Mouse (Mus musculus) kidney, postnatal 0 days (tissue): ENCODE measurements around the gene Cyp2c23. TPM values are rescaled to one million over a fixed set of nuclear protein-coding genes. Genes with fewer than 3 reads are reported as not detected.

Experiments used
- ATAC-seq: fragments of 200-750 bp; cut with Nextera tagmentation; replicated peaks from 2 replicates; pipeline ENCODE4 v1.8.0; 2017; ENCODE audit warnings: low read depth, moderate number of reproducible peaks, moderate TSS enrichment, moderate library complexity; ENCODE audit not compliant: low FRiP score
- DNase-seq: peaks from one replicate; pipeline ENCODE4 v3.0.0-alpha.2; 2016; ENCODE audit warnings: low spot score
- H3K27ac ChIP-seq: fragments of 300-500 bp; sonication (generic); 2 replicates; pipeline ENCODE4 v1.5.1; 2014; ENCODE audit warnings: mild to moderate bottlenecking
- H3K27me3 ChIP-seq: fragments of 300-500 bp; sonication (generic); 2 replicates; pipeline ENCODE4 v1.6.1; 2014; ENCODE audit warnings: low read length, mixed read lengths; ENCODE audit not compliant: insufficient read depth
- H3K36me3 ChIP-seq: fragments of 300-500 bp; sonication (generic); 2 replicates; pipeline ENCODE4 v1.6.1; 2014; ENCODE audit warnings: low read length, mixed read lengths; ENCODE audit not compliant: insufficient read depth
- H3K4me1 ChIP-seq: fragments of 300-500 bp; sonication (generic); replicated peaks from 2 replicates; pipeline ENCODE4 v1.6.1; 2014; ENCODE audit warnings: antibody characterized with exemption, low read length, mixed read lengths; ENCODE audit not compliant: insufficient read depth
- H3K4me2 ChIP-seq: fragments of 300-500 bp; sonication (generic); 2 replicates; pipeline ENCODE4 v1.6.1; 2014; ENCODE audit warnings: mild to moderate bottlenecking, low read length, moderate library complexity, mixed read lengths
- H3K4me3 ChIP-seq: fragments of 300-500 bp; sonication (generic); replicated peaks from 2 replicates; pipeline ENCODE4 v1.5.1; 2014; ENCODE audit warnings: low read depth, low read length
- H3K9ac ChIP-seq: fragments of 300-500 bp; sonication (generic); 2 replicates; pipeline ENCODE4 v1.6.1; 2014; ENCODE audit warnings: low read depth, low read length
- H3K9me3 ChIP-seq: fragments of 300-500 bp; sonication (generic); replicated peaks from 2 replicates; pipeline ENCODE4 v1.6.1; 2016; ENCODE audit warnings: low read length, inconsistent platforms, mixed read lengths
- CTCF ChIP-seq: IDR thresholded peaks from 2 replicates; pipeline ENCODE4 v1.5.1; 2016; ENCODE audit warnings: antibody characterized with exemption, low read depth, mild to moderate bottlenecking, moderate library complexity
- WGBS: fragments of 180-500 bp; shearing (Covaris S2); extraction: QIAGEN DNeasy Blood & Tissue Kit; methylation state at CpG from one replicate; pipeline ENCODE4 v1.1.7; 2014; 5-methylcytosine and 5-hydroxymethylcytosine counted together
- polyA plus RNA-seq: library from polyadenylated mRNA; unstranded; fragments of >200 nt; fragmentation: Nextera tagmentation; extraction: Ambion mirVana; gene quantifications from 2 replicates; pipeline ENCODE4 v1.2.1, GENCODE M21; 2015

Gene Cyp2c23
- polyA plus RNA-seq, 1 experiment from 2014 or later = 1.7 TPM

DNA sequence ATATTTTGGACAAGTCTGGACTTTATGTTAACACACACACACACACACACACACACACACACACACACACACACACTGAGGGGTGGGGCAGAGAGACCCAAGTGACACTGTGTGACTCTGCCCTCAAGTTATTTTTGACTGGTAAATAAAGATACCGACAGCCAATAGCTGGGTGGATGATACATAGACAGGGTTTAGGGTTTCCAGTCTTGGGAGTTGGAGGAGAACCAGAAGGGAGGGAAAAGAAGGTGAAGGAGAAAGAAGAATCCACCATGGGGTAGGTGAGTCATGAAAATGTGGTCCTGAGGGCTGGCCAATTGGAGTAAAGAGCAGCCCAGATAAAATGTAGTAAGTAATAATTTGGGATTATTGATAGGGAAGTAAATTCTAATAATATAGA lies 28.9 kb downstream of the Cyp2c23 start:
- no peak for DNase-seq
- Histone ChIP-seq H3K27ac (no peak overlapping the region), H3K4me2 (no peak overlapping the region), H3K4me3 (no peak overlapping the region), H3K9me3 (no peaks in the 10 kb centered on the region), H3K36me3 (no peaks in the 10 kb centered on the region), H3K4me1 (no peaks in the 10 kb centered on the region), H3K9ac (no peak overlapping the region), H3K27me3 (no peaks in the 10 kb centered on the region)
- 63% methylated on average over 1 of the region's 1 CpGs for WGBS
- TF ChIP-seq CTCF = no peak
- ATAC-seq = no peak

DNA sequence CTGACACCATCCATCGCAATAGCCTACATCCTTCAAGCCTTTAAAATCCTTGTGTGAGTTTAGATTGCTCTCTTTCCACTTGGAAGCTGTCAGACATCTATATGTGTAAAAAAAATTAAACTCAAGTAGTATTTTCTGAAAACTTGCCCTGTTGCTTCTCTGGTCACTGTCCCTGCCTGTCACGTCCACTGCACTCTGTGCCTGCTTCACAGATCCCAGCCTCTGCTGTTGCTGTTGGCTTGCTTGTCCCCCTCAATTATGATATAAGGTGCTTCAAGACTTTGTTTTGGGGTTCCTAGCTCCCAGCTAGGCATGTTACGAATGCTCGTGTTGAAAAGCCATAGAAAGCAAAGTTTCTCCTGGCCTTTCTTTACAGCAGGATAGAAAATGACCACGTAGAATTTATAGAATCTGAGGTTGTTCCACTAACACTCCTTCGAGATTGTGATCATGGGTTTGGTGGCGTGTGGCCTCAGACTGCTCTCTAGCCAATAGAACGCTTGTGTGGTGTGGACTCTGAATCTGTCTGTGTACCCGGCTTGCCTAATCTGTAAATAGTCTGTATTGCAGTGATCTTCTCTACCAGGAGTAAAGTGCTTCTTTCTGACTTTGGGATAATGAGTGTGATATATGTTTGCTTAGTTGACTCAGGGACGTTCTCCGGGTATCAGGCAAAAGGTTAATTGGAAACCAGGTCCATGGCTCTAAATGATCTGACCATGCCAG lies 30.0 kb downstream of the Cyp2c23 start:
- no peaks in the 10 kb centered on the region for H3K36me3 ChIP-seq
- H3K4me3 ChIP-seq = no peak overlapping the region
- DNase-seq = no peak
- no peak overlapping the region for H3K27ac ChIP-seq
- H3K9me3 ChIP-seq = no peaks in the 10 kb centered on the region
- no peak overlapping the region for H3K4me2 ChIP-seq
- TF ChIP-seq CTCF = no peak
- H3K4me1 ChIP-seq = no peaks in the 10 kb centered on the region
- WGBS = 72% methylated on average over 11 of the region's 11 CpGs
- ATAC-seq = no peak
- H3K9ac ChIP-seq = no peak overlapping the region
- no peaks in the 10 kb centered on the region for H3K27me3 ChIP-seq

DNA sequence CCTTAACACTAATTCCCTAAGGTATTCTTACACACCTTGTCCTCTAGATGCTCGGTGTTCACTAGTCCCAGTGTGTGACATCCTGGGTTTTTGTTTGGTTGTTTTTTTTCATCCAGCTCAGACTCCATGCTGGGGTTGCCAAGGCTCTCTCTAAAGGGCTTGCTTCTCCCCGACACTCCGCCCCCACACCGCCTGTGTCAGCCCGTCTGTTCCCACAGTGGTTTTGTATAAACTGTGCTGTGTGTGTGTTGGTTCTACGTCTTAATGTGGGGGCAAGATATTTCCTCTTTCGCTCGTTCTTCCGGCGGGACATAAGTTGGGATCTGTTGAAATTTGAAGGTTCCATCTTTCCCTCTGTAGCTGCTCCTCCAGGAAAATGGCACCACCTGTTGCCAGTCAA lies 30.9 kb downstream of the Cyp2c23 start:
- Histone ChIP-seq H3K4me3 (no peak overlapping the region), H3K4me1 (no peaks in the 10 kb centered on the region), H3K9me3 (no peaks in the 10 kb centered on the region), H3K36me3 (no peaks in the 10 kb centered on the region), H3K9ac (no peak overlapping the region), H3K4me2 (no peak overlapping the region), H3K27me3 (no peaks in the 10 kb centered on the region), H3K27ac (no peak overlapping the region)
- DNase-seq (no peak), ATAC-seq (no peak)
- TF ChIP-seq CTCF = no peak
- 85% methylated on average over 10 of the region's 10 CpGs for WGBS

DNA sequence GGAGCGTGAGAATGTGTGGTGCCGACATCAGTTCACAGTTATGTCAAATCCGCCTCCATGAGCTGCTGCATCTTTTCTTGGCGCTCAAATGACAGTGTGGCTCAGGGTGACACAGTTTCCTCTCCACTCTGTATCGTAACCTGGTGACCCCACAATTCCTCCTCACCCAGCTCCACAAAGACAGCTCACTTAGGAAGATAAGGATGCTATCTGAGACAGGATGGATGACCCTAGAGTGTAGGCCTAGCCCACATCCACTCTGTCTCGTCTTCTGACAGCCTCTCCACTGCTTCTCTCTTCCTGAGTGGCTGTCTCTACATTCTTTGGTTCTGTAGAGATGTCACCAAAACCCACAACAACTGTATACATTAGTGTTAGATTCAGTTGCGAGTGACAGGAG lies 33.6 kb downstream of the Cyp2c23 start:
- no peak overlapping the region for H3K4me3 ChIP-seq
- H3K4me2 ChIP-seq = no peak overlapping the region
- H3K9ac ChIP-seq = no peak overlapping the region
- TF ChIP-seq CTCF = no peak
- H3K27ac ChIP-seq = no peak overlapping the region
- ATAC-seq (no peak), DNase-seq (no peak)
- H3K9me3 ChIP-seq = no peaks in the 10 kb centered on the region
- H3K36me3 ChIP-seq = no peaks in the 10 kb centered on the region
- 79% methylated on average over 7 of the region's 7 CpGs for WGBS
- no peaks in the 10 kb centered on the region for H3K4me1 ChIP-seq
- no peaks in the 10 kb centered on the region for H3K27me3 ChIP-seq

DNA sequence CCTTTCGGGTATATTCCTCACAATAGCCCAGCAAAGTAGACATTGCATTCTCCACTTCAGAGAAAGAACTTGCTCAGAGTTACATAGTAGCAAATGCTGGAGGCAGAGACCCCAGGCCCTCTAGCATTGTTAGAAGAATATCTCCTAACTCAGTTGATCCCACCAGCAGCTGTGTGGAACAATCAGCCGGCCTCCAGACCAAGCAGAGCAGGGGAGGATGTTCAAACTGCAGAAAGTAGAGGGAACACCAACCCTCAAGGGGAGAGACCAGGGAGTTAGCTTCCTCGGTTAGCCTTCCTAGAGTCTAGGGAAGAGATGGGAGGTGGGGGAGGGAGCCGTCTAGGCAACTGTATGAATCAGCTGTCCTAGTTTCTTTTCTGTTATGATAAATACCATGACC lies 36.5 kb downstream of the Cyp2c23 start:
- Histone ChIP-seq H3K27ac (no peak overlapping the region), H3K4me2 (no peak overlapping the region), H3K9me3 (no peaks in the 10 kb centered on the region), H3K4me1 (no peaks in the 10 kb centered on the region), H3K9ac (no peak overlapping the region), H3K27me3 (no peaks in the 10 kb centered on the region), H3K36me3 (no peaks in the 10 kb centered on the region), H3K4me3 (no peak overlapping the region)
- DNase-seq (no peak), ATAC-seq (no peak)
- WGBS = 73% methylated on average over 4 of the region's 4 CpGs
- no peak for TF ChIP-seq CTCF

DNA sequence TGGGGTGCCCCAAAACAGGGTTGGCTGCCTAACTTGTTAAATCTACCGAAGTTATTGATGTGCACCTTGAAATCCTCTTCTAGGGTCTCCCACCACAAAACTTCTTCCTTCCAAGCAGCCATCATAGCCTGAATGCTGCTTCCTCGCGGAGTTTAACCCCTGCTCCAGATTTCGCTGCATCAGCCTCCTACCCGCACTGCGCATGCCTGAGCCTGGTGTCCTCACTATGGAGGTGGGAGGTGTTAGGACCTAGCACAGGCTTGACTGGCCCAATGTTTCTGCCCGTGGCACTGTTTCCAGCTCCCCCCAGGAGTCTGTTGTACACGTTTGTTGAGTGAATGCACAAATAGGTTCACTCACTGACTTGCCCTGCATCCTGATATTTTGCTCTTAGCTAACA lies 38.6 kb downstream of the Cyp2c23 start:
- Histone ChIP-seq H3K9me3 (no peaks in the 10 kb centered on the region), H3K36me3 (no peaks in the 10 kb centered on the region), H3K4me1 (no peaks in the 10 kb centered on the region), H3K27me3 (no peaks in the 10 kb centered on the region), H3K27ac (no peak overlapping the region), H3K4me3 (no peak overlapping the region), H3K9ac (no peak overlapping the region), H3K4me2 (no peak overlapping the region)
- no peak for ATAC-seq
- no peak for TF ChIP-seq CTCF
- DNase-seq = no peak
- 82% methylated on average over 8 of the region's 8 CpGs for WGBS
